Mouse (Mus musculus) G1E (cell line): ENCODE measurements around the gene Unc45b.

Experiments used
- CTCF ChIP-seq: IDR thresholded peaks from 2 replicates; pipeline ENCODE4 v1.5.1; 2012; ENCODE audit warnings: low read depth, low read length, inconsistent platforms, mixed read lengths
- GATA2 ChIP-seq: IDR thresholded peaks from 2 replicates; pipeline ENCODE4 v1.6.1; 2012; ENCODE audit warnings: low read depth, low read length, inconsistent platforms, borderline replicate concordance

GRCm38 (mm10) chr11:82901606-82902310 lies 8.6 kb upstream of the Unc45b start:
- TF ChIP-seq CTCF (no peak), GATA2 (no peak)
